Mouse (Mus musculus) retina, adult 2 months (tissue): ENCODE measurements at regions not wholly inside any gene's neighbourhood (a gene's known extent, or its start where the extent isn't known, plus 50 kb on each side); places are given as distances from the start of the nearest gene placed in this dataset.
A peak's percentile ranks its signal among the peaks of the same experiment; 100 is the strongest.

Experiments used
- DNase-seq: peaks from one replicate; pipeline ENCODE4 v3.0.0-alpha.2; 2012; ENCODE audit warnings: low read depth, low spot score

GRCm38 (mm10) chr3:78412669-78413419 is 873.5 kb downstream of the Rapgef2 start:
- DNase-seq, result no peak

GRCm38 (mm10) chr3:78411395-78411794 is 874.9 kb downstream of the Rapgef2 start:
- DNase-seq, result no peak

GRCm38 (mm10) chr3:78409237-78409636 is 877.1 kb downstream of the Rapgef2 start:
- no peak for DNase-seq

GRCm38 (mm10) chr3:78405760-78406467 is 880.4 kb downstream of the Rapgef2 start:
- no peak for DNase-seq

- DNase-seq, result peak; percentile 37
Observed at GRCm38 (mm10) chr3:78358377-78358776, 927.9 kb downstream of the Rapgef2 start.

- no peak for DNase-seq
Observed at GRCm38 (mm10) chr3:78339891-78340290, 946.4 kb downstream of the Rapgef2 start.

GRCm38 (mm10) chr3:78311630-78312406 is 974.5 kb downstream of the Rapgef2 start:
- DNase-seq, result peak; percentile 9

GRCm38 (mm10) chr3:78300506-78300905 is 985.8 kb downstream of the Rapgef2 start:
- DNase-seq, result no peak

- no peak for DNase-seq
Observed at GRCm38 (mm10) chr3:78291894-78292293, 994.4 kb downstream of the Rapgef2 start.

GRCm38 (mm10) chr3:78284071-78284470 is 1002.2 kb downstream of the Rapgef2 start:
- no peak for DNase-seq

- DNase-seq, result no peak
Observed at GRCm38 (mm10) chr3:78236920-78237319, 1049.4 kb downstream of the Rapgef2 start.

GRCm38 (mm10) chr3:78209729-78210128 is 1076.6 kb downstream of the Rapgef2 start:
- DNase-seq, result no peak

GRCm38 (mm10) chr3:78162601-78163000 is 1123.7 kb downstream of the Rapgef2 start:
- no peak for DNase-seq

GRCm38 (mm10) chr3:78158450-78158849 is 1127.9 kb downstream of the Rapgef2 start:
- DNase-seq, result no peak
